Mouse (Mus musculus) CD8-positive naive resting alpha-beta T cell, adult 2 months (primary cell): ENCODE results near the gene Fbxo17.
"Not testable (repeated sequence)": the region's sequence is repeated elsewhere in the genome, so short reads cannot be mapped to it uniquely, and the experiment has no call there.

Experiments used
- DNase-seq, 2 experiments: peaks; one replicate each; pipeline ENCODE4 v3.0.0; 2022; ENCODE audit warnings: low read depth in 2 of 2, low spot score in 2 of 2

The Fbxo17 gene

GRCm38 (mm10) chr7:28716590-28717281, at the start of gene Fbxo17:
Fbxo17 (plus strand) TSS chr7:28716804.
- peak in 1 of 2 experiments; percentile 33 for DNase-seq

DNA sequence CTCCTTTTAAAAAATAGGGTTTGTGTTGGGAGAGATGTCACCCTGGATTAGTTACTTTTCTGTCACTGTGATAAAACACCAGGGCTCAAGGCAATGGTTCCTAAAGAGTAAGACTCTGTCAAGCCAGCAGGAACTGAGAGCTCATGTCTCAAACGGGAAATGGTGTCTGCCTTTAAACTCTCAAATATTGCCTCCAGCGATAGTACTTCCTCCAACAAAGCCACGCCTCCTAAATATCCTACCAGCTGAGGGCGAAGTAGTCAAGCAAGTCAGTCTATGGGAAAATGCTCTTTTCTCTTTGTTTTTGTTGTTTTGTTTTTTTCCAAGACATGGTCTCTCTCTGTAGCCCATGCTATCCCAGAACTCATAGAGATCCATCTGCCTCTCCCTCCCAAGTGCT, 45.4 kb upstream of the Fbxo17 start:
- peak in 1 of 2 experiments; percentile 35 for DNase-seq

DNA sequence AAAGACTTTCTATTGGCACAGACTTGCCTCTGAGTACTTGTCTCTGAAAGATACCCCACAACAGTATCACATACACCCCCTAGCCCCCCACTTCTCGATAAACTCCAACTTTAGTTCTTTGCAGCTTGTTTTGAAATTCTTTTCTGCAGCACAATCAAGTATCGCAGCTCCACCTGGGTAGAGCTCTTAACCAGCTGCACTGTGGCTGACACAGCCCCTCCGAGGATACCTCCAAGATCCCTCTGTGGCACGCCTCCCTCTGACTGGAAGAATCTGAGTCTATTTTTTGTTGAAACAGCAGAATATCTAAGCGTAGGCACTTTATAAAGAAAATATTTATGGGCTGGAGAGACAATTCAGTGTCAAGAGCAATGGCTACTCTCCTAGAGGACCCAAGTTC, 44.3 kb upstream of the Fbxo17 start:
- no peak for DNase-seq

GRCm38 (mm10) chr7:28672786-28673185, 43.8 kb upstream of the Fbxo17 start:
- not testable (repeated sequence) for DNase-seq

GRCm38 (mm10) chr7:28674994-28675393, 41.6 kb upstream of the Fbxo17 start:
- peak in 1 of 2 experiments; percentile 18 for DNase-seq

GRCm38 (mm10) chr7:28675746-28676145, 40.9 kb upstream of the Fbxo17 start:
- no peak for DNase-seq

- peak; percentile 19 to 23 for DNase-seq
These were observed 39.6 kb upstream of the Fbxo17 start for GRCm38 (mm10) chr7:28676811-28677541.

- no peak for DNase-seq
These were observed 39.0 kb upstream of the Fbxo17 start for GRCm38 (mm10) chr7:28677624-28678023.

DNA sequence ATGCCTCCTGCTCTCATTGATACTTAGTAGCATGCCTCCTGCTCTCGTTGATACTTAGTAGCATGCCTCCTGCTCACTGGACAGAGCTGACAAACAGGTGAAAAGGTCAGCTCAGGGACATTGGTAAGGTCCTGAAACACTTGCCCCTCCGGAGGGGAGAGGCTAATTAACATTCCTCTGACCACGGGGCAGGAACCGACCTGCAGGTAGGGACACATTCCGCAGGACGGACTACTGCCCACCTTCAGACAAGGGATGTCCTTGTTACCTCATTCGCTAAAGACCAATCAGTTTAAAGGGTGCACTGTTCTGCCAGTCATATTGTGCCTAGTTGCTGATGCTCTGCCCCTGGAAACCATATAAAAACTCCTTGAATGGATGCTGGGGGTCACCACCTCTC, 25.5 kb upstream of the Fbxo17 start:
- no peak for DNase-seq

DNA sequence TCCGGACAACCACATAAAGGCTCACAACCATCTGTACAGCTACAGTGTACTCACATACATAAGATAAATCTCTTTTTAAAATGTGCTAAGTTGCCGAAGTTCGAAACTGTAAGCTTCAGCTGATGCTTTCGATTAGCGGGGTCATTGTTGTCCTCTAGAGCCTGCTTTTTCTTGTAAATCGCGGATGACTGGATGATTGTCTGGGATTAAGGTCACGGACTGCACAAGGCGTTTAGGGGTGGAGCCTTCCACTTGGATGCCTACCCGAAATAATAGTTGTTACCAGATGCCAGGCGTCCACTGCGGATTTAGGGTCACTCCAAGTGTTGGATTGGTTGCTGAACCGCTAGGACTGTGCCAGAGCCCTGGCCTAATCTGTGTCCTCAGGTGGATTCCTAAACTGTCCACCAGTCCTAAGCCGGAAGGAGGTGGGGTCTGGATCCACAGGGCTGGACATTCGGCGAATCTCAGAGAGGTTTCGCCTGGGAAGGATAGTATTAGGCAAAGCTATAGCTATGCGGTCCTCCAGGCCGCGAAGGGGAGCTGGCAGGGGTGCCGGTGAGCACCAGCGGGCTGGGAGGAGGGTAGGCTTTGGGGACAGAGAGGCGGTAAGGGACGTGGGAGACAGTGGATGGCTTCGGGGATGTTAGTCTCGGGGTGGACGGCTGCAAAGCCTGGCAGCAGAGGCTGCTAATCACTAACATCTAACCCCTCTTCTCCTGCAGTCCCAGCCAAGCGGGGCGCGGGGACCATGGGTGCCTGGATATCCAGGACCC, 23.9 kb upstream of the Fbxo17 start, which contains the start of gene Fbxo27:
Gene Fbxo27, plus strand, starts transcription at position 305 of the 776 bp plus-strand sequence.
- DNase-seq, result peak in 1 of 2 experiments; percentile 18

GRCm38 (mm10) chr7:28693321-28693966, 23.2 kb upstream of the Fbxo17 start:
- DNase-seq, result peak; percentile 85 to 88

DNA sequence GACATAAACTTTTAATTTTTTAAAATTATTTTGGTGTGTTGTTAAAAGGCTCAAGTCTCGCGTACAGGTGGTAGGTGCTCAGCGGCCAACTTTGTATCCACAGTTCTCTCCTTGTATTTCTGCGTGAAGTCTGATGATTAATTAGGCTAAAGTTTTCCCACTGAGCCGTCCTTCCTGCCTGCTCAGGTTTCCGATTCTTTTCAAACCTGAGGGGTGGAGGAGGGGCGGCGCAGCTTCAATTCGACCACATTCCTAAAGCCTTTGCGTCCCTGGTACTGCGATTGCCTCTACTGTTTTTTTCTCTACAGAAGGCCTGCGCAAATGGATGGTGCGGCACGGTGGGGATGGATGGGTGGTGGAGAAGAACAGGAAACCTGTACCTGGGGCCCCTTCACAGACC, 22.2 kb upstream of the Fbxo17 start:
- no peak for DNase-seq

- DNase-seq, result no peak
These were observed 21.6 kb upstream of the Fbxo17 start for GRCm38 (mm10) chr7:28694966-28695511.

DNA sequence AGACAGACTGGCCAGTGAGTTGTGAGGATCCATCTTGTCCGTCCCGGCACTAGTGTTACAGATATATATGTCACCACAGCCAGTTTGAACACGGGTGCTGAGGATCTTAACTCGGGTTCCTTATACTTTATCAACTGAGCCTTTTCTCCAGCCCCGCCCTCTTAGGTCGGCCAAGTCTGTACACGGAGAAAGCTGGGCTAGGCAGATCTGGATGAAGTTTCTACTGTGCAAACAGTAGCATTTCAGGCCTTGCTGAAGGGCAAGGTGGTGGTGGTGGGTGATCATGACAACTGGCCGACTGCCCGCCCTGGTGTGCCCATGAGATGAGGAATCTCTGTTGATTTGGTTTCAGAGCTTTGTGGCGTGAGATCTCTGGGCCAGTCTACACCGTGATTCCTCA, 19.3 kb upstream of the Fbxo17 start:
- DNase-seq, result no peak

DNA sequence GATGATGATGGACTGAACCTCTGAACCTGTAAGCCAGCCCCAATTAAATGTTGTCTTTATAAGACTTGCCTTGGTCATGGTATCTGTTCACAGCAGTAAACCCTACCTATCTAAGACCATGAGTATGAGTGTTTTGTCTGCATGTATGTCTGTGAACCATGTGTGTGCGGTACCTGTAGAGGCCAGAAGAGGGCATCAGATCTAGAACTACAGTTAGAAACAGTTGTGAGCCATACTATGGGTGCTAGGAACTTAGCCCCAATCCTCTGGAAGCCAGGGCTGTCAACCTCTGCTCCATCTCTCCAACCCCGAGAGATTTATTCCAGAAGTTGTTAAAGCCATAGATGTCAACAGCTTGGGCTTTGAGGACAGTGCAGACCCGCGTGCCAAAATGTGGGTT, 16.3 kb upstream of the Fbxo17 start:
- DNase-seq, result no peak

DNA sequence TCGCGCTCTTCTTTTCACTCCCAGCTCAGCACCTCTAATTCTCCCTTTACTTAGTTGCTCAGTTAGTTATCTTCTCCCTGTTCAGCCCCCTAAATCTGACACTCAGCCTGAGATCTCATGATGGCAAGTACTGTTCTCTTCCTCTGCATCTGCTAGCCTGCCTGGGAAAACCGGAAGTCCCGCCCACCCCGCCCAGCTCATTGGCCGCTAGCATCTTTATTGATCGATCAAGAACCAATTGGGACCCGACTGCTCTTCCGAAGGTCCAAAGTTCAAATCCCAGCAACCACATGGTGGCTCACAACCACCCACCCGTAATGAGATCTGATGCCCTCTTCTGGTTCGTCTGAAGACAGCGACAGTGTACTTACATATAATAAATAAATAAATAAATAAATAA, 15.3 kb upstream of the Fbxo17 start:
- not testable (repeated sequence) for DNase-seq

GRCm38 (mm10) chr7:28702601-28703143, 13.9 kb upstream of the Fbxo17 start:
- no peak for DNase-seq

DNA sequence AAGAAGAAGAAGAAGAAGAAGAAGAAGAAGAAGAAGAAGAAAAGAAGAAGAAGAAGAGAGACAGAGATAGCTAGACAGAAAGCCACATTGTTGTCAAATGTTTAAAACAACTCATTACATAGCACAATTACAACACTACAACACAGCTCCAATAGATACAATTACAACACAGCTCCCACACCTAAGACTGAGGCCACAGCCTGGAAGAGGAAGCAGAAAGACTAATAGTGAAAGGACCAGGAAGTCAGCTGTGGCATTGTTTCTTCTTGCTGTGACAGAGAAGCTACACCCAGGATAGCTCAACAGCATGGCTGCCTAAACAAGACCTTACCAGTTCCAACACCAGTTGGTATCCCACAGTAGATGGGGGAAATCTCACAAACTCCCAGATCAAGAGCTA, 7.2 kb upstream of the Fbxo17 start:
- no peak for DNase-seq

- DNase-seq, result peak in 1 of 2 experiments; percentile 34
These were observed 5.6 kb upstream of the Fbxo17 start for GRCm38 (mm10) chr7:28710962-28711361.

GRCm38 (mm10) chr7:28714667-28715066, 1.9 kb upstream of the Fbxo17 start:
- no peak for DNase-seq

DNA sequence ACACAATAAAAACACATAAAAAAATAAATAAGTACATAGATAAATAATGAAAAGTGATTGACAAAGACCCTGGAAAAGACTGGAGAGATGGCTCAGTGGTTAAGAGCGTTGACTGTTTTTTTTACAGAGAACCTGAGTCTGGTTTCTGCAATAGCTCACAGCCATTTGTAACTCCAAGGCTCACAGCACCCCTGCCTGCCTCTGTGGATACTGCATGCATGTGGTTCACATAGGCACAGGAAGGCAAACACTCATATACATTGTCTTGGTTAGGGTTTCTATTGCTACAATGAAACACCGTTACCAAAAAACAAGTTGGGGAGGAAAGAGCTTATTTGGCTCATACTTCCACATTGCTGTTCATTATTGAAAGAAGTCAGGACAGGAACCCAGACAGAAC, 1.0 kb upstream of the Fbxo17 start:
- DNase-seq, result peak in 1 of 2 experiments; percentile 30
